Mouse (Mus musculus): ENCODE data around the gene Wars. TPM values are rescaled to one million over a fixed set of nuclear protein-coding genes. Genes with fewer than 3 reads are reported as not detected.

The Wars gene
- polyA plus RNA-seq, 1 experiment from 2014 or later: 82.8 TPM

DNA sequence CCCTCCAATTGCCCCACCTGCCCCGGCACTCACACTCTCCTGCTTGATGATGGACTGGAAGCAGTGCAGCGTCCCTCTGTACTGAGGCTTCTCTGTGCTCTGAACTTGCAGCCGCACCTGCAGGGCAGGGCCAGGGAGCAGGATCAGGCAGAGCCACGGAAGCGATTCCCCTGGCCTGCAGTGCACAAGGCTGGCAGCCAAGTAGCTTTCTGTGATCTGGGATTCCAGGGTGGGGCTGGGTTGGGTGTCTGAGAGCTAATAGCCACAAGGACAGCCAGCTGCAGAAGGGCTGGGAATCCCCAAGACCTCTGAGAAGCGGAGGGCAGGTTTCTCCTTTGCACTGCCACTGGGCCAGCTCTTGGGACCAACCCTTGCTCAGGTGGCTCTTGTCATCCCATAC, 66.3 kb downstream of the Wars start:
- no peaks in the 10 kb centered on the region for H3K9me3 ChIP-seq (ENCODE audit: control insufficient read depth, low read length)
- H3K4me2 ChIP-seq (ENCODE audit: low read depth, low read length): no peak overlapping the region
- WGBS: 95% methylated on average over 6 of the region's 6 CpGs
- H3K4me3 ChIP-seq (ENCODE audit: low read length): no peak overlapping the region
- H3K36me3 ChIP-seq (ENCODE audit: control insufficient read depth, insufficient read depth, low read length): no peaks in the 10 kb centered on the region
- no peaks in the 10 kb centered on the region for H3K27me3 ChIP-seq (replicated peaks; ENCODE audit: control insufficient read depth, insufficient read depth, low read length)
- peaks cover 7% of the 10 kb centered on the region for H3K4me1 ChIP-seq (ENCODE audit: control insufficient read depth, insufficient read depth, low read length)
- ATAC-seq: no peak
- no peak overlapping the region for H3K9ac ChIP-seq (ENCODE audit: low read depth, low read length)
- H3K27ac ChIP-seq (ENCODE audit: low read length): no peak overlapping the region

GRCm38 (mm10) chr12:108826958-108827535, 66.9 kb downstream of the Wars start:
- ATAC-seq: no peak
- no peak overlapping the region for H3K4me2 ChIP-seq (ENCODE audit: low read depth, low read length)
- 94% methylated on average over 28 of the region's 28 CpGs for WGBS
- no peaks in the 10 kb centered on the region for H3K27me3 ChIP-seq (replicated peaks; ENCODE audit: control insufficient read depth, insufficient read depth, low read length)
- no peaks in the 10 kb centered on the region for H3K9me3 ChIP-seq (ENCODE audit: control insufficient read depth, low read length)
- no peak overlapping the region for H3K4me3 ChIP-seq (ENCODE audit: low read length)
- no peaks in the 10 kb centered on the region for H3K36me3 ChIP-seq (ENCODE audit: control insufficient read depth, insufficient read depth, low read length)
- peaks cover 4% of the 10 kb centered on the region for H3K4me1 ChIP-seq (ENCODE audit: control insufficient read depth, insufficient read depth, low read length)
- no peak overlapping the region for H3K9ac ChIP-seq (ENCODE audit: low read depth, low read length)
- H3K27ac ChIP-seq (ENCODE audit: low read length): no peak overlapping the region

DNA sequence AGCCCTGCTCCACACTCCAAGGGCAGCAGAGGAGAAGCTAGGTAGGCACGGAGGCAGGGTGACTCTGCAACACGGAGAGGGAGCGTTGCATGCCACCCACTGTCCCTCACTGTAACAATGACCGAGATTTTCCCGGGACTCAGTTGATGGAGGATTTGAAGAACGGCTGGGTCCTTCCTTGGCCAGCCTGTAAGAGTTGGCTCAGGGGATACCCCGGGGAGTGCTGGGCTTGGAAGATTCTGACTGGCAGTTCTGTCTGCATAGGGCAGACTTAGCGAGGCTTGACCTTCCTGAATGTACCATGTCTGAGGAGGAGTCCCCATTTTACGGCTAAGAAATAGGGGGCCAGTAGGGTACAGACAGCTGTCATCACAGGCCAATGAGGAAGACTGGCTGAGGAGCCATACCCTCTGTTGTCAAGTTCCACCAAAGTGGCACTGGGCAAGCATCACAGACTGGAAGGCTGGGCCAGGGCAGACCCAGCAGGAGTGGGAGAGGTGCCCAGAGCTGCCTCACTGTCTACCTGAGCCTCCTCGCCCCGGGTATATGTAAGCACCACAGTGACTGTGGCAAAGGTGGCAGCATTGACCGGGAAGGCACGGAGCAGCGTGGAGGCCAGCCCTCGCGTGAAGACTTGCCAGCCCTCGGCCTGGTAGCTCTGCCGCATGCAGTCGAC, 67.6 kb downstream of the Wars start:
- H3K4me3 ChIP-seq (ENCODE audit: low read length): no peak overlapping the region
- H3K9me3 ChIP-seq (ENCODE audit: control insufficient read depth, low read length): no peaks in the 10 kb centered on the region
- no peak overlapping the region for H3K4me2 ChIP-seq (ENCODE audit: low read depth, low read length)
- WGBS: 94% methylated on average over 19 of the region's 19 CpGs
- H3K27me3 ChIP-seq (replicated peaks; ENCODE audit: control insufficient read depth, insufficient read depth, low read length): no peaks in the 10 kb centered on the region
- no peak overlapping the region for H3K27ac ChIP-seq (ENCODE audit: low read length)
- H3K9ac ChIP-seq (ENCODE audit: low read depth, low read length): no peak overlapping the region
- H3K4me1 ChIP-seq (ENCODE audit: control insufficient read depth, insufficient read depth, low read length): no peaks in the 10 kb centered on the region
- H3K36me3 ChIP-seq (ENCODE audit: control insufficient read depth, insufficient read depth, low read length): no peaks in the 10 kb centered on the region
- no peak for ATAC-seq

DNA sequence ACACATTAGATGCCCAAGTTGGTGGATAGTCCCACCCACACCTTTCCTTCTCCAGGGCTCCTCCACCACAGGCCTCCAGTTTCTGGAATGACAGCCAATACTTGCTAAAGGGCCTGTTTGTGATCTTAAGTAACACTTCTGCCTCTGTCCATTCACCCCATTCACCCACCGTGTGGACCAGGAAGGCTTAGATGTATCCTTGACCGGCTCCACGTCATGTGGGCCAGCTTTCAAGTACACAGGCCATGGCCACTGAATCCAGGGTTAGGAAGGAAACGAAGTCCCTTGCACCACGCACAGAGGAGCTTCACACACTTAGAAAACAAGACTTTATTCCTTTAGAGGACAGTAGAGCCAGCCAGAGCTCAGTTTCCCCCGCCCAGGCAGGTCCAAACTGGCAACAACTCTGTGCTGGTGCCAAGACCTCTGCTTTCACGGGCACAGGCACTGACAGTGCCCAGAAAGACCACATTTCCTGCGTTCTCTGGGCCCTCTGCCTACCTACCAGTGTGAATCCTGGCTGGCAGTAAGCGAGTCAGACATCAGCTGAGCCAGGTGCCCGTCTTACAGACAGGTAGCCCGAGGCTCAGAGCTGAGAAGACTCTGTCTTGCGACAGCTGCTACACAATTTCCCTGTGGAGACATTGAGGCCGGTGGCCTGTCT, 68.3 kb downstream of the Wars start:
- no peak overlapping the region for H3K27ac ChIP-seq (ENCODE audit: low read length)
- no peak overlapping the region for H3K4me3 ChIP-seq (ENCODE audit: low read length)
- H3K9me3 ChIP-seq (ENCODE audit: control insufficient read depth, low read length): no peaks in the 10 kb centered on the region
- ATAC-seq: no peak
- H3K9ac ChIP-seq (ENCODE audit: low read depth, low read length): no peak overlapping the region
- WGBS: 95% methylated on average over 13 of the region's 13 CpGs
- no peak overlapping the region for H3K4me2 ChIP-seq (ENCODE audit: low read depth, low read length)
- H3K27me3 ChIP-seq (replicated peaks; ENCODE audit: control insufficient read depth, insufficient read depth, low read length): no peaks in the 10 kb centered on the region
- no peaks in the 10 kb centered on the region for H3K36me3 ChIP-seq (ENCODE audit: control insufficient read depth, insufficient read depth, low read length)
- no peaks in the 10 kb centered on the region for H3K4me1 ChIP-seq (ENCODE audit: control insufficient read depth, insufficient read depth, low read length)

DNA sequence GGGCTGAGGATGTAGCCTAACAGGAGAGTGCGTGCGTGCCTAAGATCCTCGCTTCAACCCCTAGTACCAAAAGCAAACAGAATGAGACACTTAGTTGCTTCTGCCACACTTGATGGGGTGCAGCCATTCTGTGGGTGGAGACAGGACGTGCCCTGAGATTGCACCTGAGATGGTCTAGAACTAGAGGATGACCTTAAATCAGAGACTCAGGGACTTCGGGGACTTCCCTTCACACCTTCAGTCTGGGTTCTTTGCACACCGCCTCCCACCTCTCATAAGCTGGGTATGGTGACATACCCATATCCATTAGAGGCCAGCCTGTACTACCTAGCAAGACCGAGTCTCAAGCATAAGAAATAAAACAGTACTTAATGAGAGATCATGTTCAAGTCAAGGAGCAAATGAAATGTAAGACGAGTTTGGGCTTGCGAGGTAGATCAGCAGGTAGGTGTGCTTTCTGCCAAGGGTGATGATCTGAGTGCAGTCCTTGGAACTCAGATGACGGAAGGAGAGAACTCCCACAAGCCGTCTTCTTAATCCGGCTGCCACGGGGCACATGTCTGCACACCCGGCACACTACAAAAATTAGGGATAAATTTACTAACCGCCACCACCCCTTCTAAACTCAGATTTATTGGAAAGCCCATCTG, 69.6 kb downstream of the Wars start:
- ATAC-seq: no peak
- no peaks in the 10 kb centered on the region for H3K36me3 ChIP-seq (ENCODE audit: control insufficient read depth, insufficient read depth, low read length)
- no peak overlapping the region for H3K27ac ChIP-seq (ENCODE audit: low read length)
- 88% methylated on average over 15 of the region's 15 CpGs for WGBS
- no peaks in the 10 kb centered on the region for H3K27me3 ChIP-seq (replicated peaks; ENCODE audit: control insufficient read depth, insufficient read depth, low read length)
- H3K9me3 ChIP-seq (ENCODE audit: control insufficient read depth, low read length): no peaks in the 10 kb centered on the region
- no peaks in the 10 kb centered on the region for H3K4me1 ChIP-seq (ENCODE audit: control insufficient read depth, insufficient read depth, low read length)
- H3K4me3 ChIP-seq (ENCODE audit: low read length): no peak overlapping the region
- no peak overlapping the region for H3K9ac ChIP-seq (ENCODE audit: low read depth, low read length)
- no peak overlapping the region for H3K4me2 ChIP-seq (ENCODE audit: low read depth, low read length)

- WGBS: 58% methylated on average over 8 of the region's 8 CpGs
- Histone ChIP-seq H3K4me2 (ENCODE audit: low read depth, low read length) (no peak overlapping the region), H3K27ac (ENCODE audit: low read length) (no peak overlapping the region), H3K4me3 (ENCODE audit: low read length) (no peak overlapping the region), H3K36me3 (ENCODE audit: control insufficient read depth, insufficient read depth, low read length) (no peaks in the 10 kb centered on the region), H3K4me1 (ENCODE audit: control insufficient read depth, insufficient read depth, low read length) (no peaks in the 10 kb centered on the region), H3K27me3 (replicated peaks; ENCODE audit: control insufficient read depth, insufficient read depth, low read length) (no peaks in the 10 kb centered on the region), H3K9ac (ENCODE audit: low read depth, low read length) (no peak overlapping the region), H3K9me3 (ENCODE audit: control insufficient read depth, low read length) (no peaks in the 10 kb centered on the region)
- no peak for ATAC-seq
Measured at GRCm38 (mm10) chr12:108823036-108823435, 70.9 kb downstream of the Wars start.

DNA sequence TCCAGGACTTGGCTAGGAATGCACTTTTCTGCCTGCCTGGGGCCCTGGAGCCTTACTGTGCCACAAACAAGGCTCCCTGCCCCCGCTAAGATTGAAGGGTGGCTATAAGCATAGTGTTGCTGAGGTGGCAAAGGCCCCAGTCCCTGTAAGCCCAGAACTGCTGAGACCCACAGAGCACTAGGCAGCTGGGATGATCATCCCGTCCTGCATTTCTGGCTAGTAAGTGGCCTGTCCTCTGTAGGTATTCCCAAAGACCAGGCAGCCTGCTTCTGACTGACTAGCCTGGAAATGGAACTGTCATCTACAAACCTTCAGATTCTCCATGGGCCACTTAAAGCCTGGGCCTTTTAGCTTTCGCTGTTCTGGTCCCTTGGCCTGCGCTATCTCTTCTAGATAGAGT, 73.5 kb downstream of the Wars start:
- no peak overlapping the region for H3K4me3 ChIP-seq (ENCODE audit: low read length)
- no peak overlapping the region for H3K9ac ChIP-seq (ENCODE audit: low read depth, low read length)
- H3K27ac ChIP-seq (ENCODE audit: low read length): no peak overlapping the region
- no peaks in the 10 kb centered on the region for H3K27me3 ChIP-seq (replicated peaks; ENCODE audit: control insufficient read depth, insufficient read depth, low read length)
- 0 out of 2 replicates have a peak, but pooled peaks cover 8% of the 10 kb centered on the region for H3K36me3 ChIP-seq (ENCODE audit: control insufficient read depth, insufficient read depth, low read length)
- 90% methylated on average over 4 of the region's 4 CpGs for WGBS
- H3K4me2 ChIP-seq (ENCODE audit: low read depth, low read length): no peak overlapping the region
- H3K9me3 ChIP-seq (ENCODE audit: control insufficient read depth, low read length): no peaks in the 10 kb centered on the region
- H3K4me1 ChIP-seq (ENCODE audit: control insufficient read depth, insufficient read depth, low read length): no peaks in the 10 kb centered on the region
- ATAC-seq: no peak

- Histone ChIP-seq H3K27me3 (replicated peaks; ENCODE audit: control insufficient read depth, insufficient read depth, low read length) (no peaks in the 10 kb centered on the region), H3K4me1 (ENCODE audit: control insufficient read depth, insufficient read depth, low read length) (no peaks in the 10 kb centered on the region), H3K9ac (ENCODE audit: low read depth, low read length) (no peak overlapping the region), H3K4me3 (ENCODE audit: low read length) (no peak overlapping the region), H3K27ac (ENCODE audit: low read length) (no peak overlapping the region), H3K36me3 (ENCODE audit: control insufficient read depth, insufficient read depth, low read length) (0 out of 2 replicates have a peak, but pooled peaks cover 12% of the 10 kb centered on the region), H3K4me2 (ENCODE audit: low read depth, low read length) (no peak overlapping the region), H3K9me3 (ENCODE audit: control insufficient read depth, low read length) (no peaks in the 10 kb centered on the region)
- 79% methylated on average over 11 of the region's 11 CpGs for WGBS
- ATAC-seq: no peak
Measured at GRCm38 (mm10) chr12:108816569-108816968, 77.4 kb downstream of the Wars start.

GRCm38 (mm10) chr12:108814470-108814869, 79.5 kb downstream of the Wars start:
- ATAC-seq: no peak
- Histone ChIP-seq H3K4me1 (ENCODE audit: control insufficient read depth, insufficient read depth, low read length) (peaks cover 7% of the 10 kb centered on the region; the same call in 1 of the 2 replicates), H3K4me3 (ENCODE audit: low read length) (no peak overlapping the region), H3K27ac (ENCODE audit: low read length) (no peak overlapping the region), H3K9ac (ENCODE audit: low read depth, low read length) (no peak overlapping the region), H3K36me3 (ENCODE audit: control insufficient read depth, insufficient read depth, low read length) (0 out of 2 replicates have a peak, but pooled peaks cover 12% of the 10 kb centered on the region), H3K4me2 (ENCODE audit: low read depth, low read length) (no peak overlapping the region), H3K27me3 (replicated peaks; ENCODE audit: control insufficient read depth, insufficient read depth, low read length) (no peaks in the 10 kb centered on the region), H3K9me3 (ENCODE audit: control insufficient read depth, low read length) (no peaks in the 10 kb centered on the region)
- WGBS: 93% methylated on average over 6 of the region's 6 CpGs

All from intestine, embryonic 16.5 days (tissue).